Mouse (Mus musculus) liver, postnatal 0 days (tissue): ENCODE measurements around the gene Tbc1d4.

Experiments used
- CTCF ChIP-seq: sonication (generic); IDR thresholded peaks from 2 replicates; pipeline ENCODE4 v1.5.1; 2016; ENCODE audit warnings: antibody characterized with exemption, low read depth
- EP300 ChIP-seq: IDR thresholded peaks from 2 replicates; pipeline ENCODE4 v1.6.1; 2016; ENCODE audit warnings: antibody characterized with exemption, low read depth, mild to moderate bottlenecking

GRCm38 (mm10) chr14:101541863-101542262, 67.1 kb downstream of the Tbc1d4 start:
- TF ChIP-seq CTCF (no peak), EP300 (no peak)
